Comparison of ENCODE assay signal across 18 mouse cellular contexts in the genomic region with DNA sequence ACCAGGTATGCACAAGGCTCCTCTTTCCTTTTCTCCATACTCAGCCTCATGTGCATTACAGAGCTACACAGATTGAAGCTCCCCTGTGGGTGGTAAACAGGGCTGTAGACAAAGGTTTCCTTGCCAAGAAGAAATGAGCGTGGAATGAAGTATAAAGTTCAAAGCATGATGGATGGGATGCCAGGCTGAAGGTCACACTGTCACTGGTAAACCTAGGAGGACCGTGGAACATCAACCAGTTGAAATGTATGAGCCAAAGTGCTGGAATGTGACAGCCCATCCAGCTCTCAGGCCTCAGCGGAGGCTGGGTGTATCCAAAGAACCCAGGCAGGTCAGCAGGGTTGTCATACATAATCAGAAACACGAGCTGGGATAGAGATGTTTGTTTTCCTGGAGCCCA.
A peak's percentile ranks its signal among the peaks of the same experiment; 100 is the strongest.
DNase-seq lines count a peak whose midpoint lies in the region.
"Had no signal": no experiment of that assay in that cellular context is flagged by ENCODE, and none has a peak within 500 bp of the region (broad histone marks: within the 10 kb centered on the region; RNA-seq: fewer than 3 reads in every experiment).

No protein-coding gene starts in this region.

- peak; percentile 2 for DNase-seq in kidney, adult 18-20 months
- DNase-seq in kidney, postnatal 10 days = no peak
- peak; percentile 50 for DNase-seq in embryo, embryonic 10.5 days (ENCODE audit: low spot score)
- DNase-seq in embryo, embryonic 11.5 days (ENCODE audit: low read depth, low spot score) = peak; percentile 13
- peak; percentile 22 to 25 for DNase-seq in kidney, postnatal 36 days
- DNase-seq in yolk sac, embryonic 10.5 days (ENCODE audit: low spot score) = no peak
- DNase-seq in spleen, postnatal 10 days (ENCODE audit: low spot score in 2 of 2) = no peak
- DNase-seq: adrenal gland, adult 8-10 months; cerebellum, adult 2 months; cerebellum, postnatal 25 days; gastrocnemius, postnatal 10 days; heart, postnatal 10 days; left cerebral cortex, postnatal 4 days; lung, embryonic 14.5 days; lung, postnatal 4 days; right cerebral cortex, adult 18-20 months; right cerebral cortex, postnatal 4 days; thymus, postnatal 25 days had no signal

Comparison
In these comparisons a context has a peak if more than half of its experiments do, and no peak if none do; other contexts are left out.
1. DNase-seq: peak in kidney, adult 18-20 months (single experiment), embryo, embryonic 10.5 days (single experiment), embryo, embryonic 11.5 days (single experiment) and kidney, postnatal 36 days (2 of 2); none in kidney, postnatal 10 days (single experiment), yolk sac, embryonic 10.5 days (single experiment) and spleen, postnatal 10 days (0 of 2).